Mouse (Mus musculus) liver, postnatal 0 days (tissue): ENCODE measurements around the gene Pde5a.

Experiments used
- CTCF ChIP-seq: sonication (generic); IDR thresholded peaks from 2 replicates; pipeline ENCODE4 v1.5.1; 2016; ENCODE audit warnings: antibody characterized with exemption, low read depth
- EP300 ChIP-seq: IDR thresholded peaks from 2 replicates; pipeline ENCODE4 v1.6.1; 2016; ENCODE audit warnings: antibody characterized with exemption, low read depth, mild to moderate bottlenecking

DNA sequence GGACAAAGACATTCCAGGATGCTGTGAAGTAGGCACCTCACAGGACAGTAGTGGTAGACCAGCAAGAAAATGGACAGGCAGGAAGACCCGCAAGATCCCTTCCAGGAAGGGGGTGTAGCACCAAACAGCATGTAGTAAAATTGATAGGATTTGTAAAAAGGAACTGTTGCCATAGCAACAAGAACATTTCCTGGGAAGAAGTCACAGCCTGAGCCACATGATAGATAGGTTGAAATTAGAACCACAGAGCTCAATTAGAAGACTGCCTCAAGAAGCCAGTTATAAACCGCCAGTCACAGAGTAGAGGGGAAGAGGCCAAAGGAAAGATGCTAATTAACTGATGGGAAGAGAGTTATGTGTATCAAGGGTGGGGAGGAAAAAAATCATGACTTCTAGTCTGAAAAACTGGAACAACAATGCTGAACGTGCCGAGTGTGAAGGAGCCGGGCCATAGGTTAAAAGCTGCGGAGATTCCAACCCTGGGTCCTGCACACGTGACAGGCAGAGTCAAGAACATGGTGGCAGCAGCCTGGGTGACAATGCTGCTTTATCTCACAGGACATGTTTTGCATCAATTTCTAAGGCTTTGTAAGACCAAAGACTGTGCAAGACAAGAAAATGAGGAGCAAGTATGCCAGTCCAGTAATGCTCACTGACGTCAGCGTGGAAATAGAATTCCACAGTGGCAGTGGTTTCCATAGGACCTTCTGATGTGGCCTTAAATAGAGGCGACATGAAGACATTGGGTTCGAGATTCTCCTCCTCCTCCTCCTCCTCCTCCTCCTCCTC, 99.7 kb downstream of the Pde5a start:
- TF ChIP-seq CTCF: no peak
- TF ChIP-seq EP300: no peak
